Mouse (Mus musculus): ENCODE data around the gene Capzb. TPM values are rescaled to one million over a fixed set of nuclear protein-coding genes. Genes with fewer than 3 reads are reported as not detected.

Gene Capzb
- polyA plus RNA-seq, 1 experiment from 2014 or later, result 395 TPM

DNA sequence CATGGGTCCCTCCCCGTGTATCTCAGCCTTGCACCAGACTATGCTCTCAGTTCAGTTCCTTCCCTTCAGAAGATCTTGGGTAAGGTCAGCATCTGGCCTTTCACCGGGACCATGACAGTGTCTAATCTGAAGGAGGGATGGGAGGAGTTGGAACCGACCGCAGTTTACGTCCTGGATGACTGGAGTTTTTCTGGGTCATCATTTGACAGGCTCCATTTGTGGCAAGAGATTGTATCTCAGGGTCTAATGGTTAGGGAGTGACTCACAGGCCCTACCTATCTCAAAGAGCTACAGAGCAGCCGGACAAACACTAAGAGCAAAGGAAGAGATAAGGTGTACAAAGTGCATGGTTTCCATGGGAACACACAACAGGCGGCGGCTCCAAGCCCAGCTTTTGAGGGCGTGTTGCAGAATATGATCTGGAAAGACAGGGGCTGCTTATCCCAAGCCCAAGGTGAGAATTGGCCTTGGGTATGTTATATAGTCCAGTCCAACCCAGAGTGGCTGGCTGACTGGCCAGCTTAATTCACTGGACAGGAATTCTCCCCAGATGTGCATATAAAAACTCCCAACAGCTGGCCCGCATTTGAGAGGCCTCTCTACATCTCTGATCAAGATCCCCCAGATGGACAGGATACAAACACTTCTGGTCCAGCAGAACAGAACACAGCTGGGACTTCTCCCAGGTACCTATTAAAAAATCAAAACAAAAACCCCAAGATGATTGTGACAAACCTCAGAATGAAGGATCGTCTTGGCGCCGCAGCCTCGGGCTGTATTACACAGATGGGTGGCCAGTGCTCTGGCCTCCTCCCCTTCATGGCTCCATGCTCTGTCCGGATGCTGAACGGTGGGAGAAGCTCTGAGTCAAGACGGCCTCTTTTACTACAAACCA is 12.7 kb upstream of the Capzb start:
- Histone ChIP-seq H3K9ac (no peak overlapping the region), H3K9me3 (replicated peaks) (peaks cover 3% of the 10 kb centered on the region; the same call in 1 of the 2 replicates), H3K4me2 (no peak overlapping the region), H3K27ac (ENCODE audit: poor library complexity, severe bottlenecking) (no peak overlapping the region), H3K4me3 (no peak overlapping the region), H3K36me3 (no peaks in the 10 kb centered on the region), H3K27me3 (replicated peaks) (no peaks in the 10 kb centered on the region), H3K4me1 (replicated peaks) (peaks cover 11% of the 10 kb centered on the region)
- WGBS, result 46% methylated on average over 17 of the region's 17 CpGs
- ATAC-seq (ENCODE audit: insufficient number of reproducible peaks, low FRiP score), result peak; percentile 73

DNA sequence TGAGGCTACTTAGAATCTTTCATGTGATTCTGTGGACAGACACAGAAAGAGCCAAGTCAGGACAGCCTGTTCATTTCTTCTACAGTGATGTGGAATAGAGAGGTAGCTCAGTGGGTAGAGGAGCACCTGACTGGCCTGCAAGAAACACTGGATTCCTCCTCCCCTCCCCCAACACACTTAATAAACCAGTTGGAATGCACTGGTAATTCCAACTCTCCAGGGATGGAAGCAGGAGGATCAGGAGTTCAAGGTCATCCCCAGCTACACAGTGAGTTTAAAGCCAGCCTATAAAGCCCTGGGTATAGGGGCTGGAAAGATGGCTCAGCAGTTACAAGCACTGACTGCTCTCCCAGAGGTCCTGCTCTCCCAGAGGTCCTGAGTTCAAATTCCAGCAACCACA is 10.2 kb upstream of the Capzb start:
- H3K4me1 ChIP-seq (replicated peaks), result peaks cover 11% of the 10 kb centered on the region
- no peak overlapping the region for H3K4me3 ChIP-seq
- H3K4me2 ChIP-seq, result no peak overlapping the region
- no peaks in the 10 kb centered on the region for H3K27me3 ChIP-seq (replicated peaks)
- no peaks in the 10 kb centered on the region for H3K36me3 ChIP-seq
- no peak for ATAC-seq (ENCODE audit: insufficient number of reproducible peaks, low FRiP score)
- H3K9me3 ChIP-seq (replicated peaks), result peaks cover 3% of the 10 kb centered on the region; the same call in 1 of the 2 replicates
- H3K27ac ChIP-seq (ENCODE audit: poor library complexity, severe bottlenecking), result no peak overlapping the region
- peak overlapping the region; percentile 42; the same call in 1 of the 2 replicates for H3K9ac ChIP-seq

DNA sequence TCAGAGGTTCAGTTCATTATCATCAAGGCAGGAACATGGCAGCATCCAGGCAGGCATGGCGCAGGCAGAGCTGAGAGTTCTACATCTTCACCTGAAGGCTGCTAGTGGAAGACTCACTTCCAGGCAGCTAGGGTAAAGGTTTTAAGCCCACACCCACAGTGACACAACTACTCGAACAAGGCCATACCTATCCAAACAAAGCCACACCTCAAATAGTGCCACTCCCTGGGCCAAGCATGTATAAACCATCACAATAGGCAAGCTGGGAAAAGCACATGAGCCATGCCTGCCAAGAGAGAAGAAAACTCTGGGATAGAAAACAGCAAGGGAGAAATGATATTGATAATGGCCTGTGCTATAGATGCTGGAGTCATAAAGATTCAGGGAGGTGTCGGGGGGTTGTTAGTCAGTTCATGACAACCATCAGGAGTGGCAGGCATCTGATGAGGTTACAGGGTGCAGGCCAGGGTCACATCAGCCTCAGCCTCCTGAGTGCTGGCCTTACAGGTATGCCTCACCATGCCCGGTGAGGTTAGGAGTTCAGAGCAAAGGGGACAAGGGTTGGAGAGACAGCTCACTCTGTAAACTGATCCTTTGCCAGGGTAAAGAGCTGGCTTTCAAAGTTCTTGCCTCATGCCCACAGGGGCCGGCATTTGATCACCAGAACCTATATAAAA is 6.8 kb upstream of the Capzb start:
- no peaks in the 10 kb centered on the region for H3K27me3 ChIP-seq (replicated peaks)
- H3K4me3 ChIP-seq, result no peak overlapping the region
- 82% methylated on average over 5 of the region's 5 CpGs for WGBS
- no peak overlapping the region for H3K27ac ChIP-seq (ENCODE audit: poor library complexity, severe bottlenecking)
- H3K4me2 ChIP-seq, result no peak overlapping the region
- H3K9ac ChIP-seq, result no peak overlapping the region
- H3K9me3 ChIP-seq (replicated peaks), result no peaks in the 10 kb centered on the region
- H3K36me3 ChIP-seq, result no peaks in the 10 kb centered on the region
- no peak for ATAC-seq (ENCODE audit: insufficient number of reproducible peaks, low FRiP score)
- H3K4me1 ChIP-seq (replicated peaks), result peaks cover 2% of the 10 kb centered on the region; the same call in 1 of the 2 replicates

DNA sequence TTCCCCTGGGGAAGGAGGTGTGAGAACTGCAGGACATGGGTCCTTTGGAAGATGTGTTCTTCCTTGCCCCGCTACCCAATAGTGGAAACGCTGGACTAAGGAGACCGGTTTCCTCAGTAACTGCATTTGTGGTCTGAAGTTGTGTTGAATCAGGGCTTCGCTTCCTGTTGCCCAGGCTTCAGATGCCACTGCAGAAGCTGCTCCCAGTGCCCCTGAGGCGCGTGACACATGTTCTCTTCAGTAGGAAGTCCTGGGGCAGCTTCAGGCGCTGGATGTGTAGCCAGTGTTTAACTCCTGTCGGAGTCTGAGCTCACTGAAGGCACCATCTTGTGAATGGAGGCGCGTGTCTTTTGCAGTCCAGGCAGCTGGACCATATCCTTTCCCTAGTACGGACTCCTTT is 4.8 kb upstream of the Capzb start:
- Histone ChIP-seq H3K9me3 (replicated peaks) (no peaks in the 10 kb centered on the region), H3K36me3 (no peaks in the 10 kb centered on the region), H3K4me2 (no peak overlapping the region), H3K27ac (ENCODE audit: poor library complexity, severe bottlenecking) (no peak overlapping the region), H3K4me3 (no peak overlapping the region), H3K9ac (no peak overlapping the region), H3K27me3 (replicated peaks) (no peaks in the 10 kb centered on the region), H3K4me1 (replicated peaks) (peaks cover 13% of the 10 kb centered on the region)
- no peak for ATAC-seq (ENCODE audit: insufficient number of reproducible peaks, low FRiP score)
- 74% methylated on average over 11 of the region's 11 CpGs for WGBS

DNA sequence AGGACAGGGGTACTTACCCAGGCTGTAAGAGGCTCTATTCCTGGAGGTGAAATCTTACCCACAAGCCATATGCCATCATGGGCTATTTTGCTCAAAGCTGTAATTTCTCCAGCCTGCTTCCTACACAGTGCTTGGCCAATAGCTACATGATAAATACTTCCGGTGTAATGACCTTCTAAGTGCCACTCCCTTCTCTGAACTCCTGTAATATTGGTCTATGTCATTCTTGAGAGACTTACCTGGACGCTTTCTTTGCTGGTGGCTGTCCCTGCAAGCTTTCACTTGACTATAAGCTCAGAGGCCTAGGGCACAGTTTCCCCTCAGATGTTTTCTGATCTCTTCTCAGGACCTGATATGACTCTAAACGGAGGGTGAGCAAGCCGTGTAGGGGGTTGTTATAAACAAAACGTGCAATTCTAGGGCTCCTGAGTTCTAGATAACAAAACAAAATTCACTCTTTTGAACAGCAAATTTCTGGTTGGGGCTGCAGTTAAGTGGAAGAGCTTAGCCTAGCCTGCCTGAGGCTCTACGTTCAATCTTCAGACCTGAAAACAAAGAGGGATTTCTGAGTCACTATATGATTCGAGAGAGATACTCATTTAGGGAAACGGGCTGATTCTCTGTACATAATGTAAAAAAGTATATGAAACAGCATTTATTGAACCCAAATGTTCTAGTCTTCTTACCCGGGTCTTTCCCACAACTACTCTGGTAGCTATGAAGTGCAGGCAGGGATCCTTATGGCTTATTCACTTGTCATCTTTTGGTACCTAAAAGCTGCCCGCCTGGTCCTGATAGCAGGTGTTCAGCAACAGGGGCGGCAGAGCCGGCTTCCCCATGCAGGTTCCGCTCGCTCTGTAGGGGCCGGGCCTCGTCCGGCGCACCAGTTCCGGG is 847 bp upstream of the Capzb start:
- Histone ChIP-seq H3K4me2 (peak overlapping the region; percentile 93), H3K4me1 (replicated peaks) (peaks cover 47% of the 10 kb centered on the region), H3K27me3 (replicated peaks) (no peaks in the 10 kb centered on the region), H3K9ac (peak overlapping the region; percentile 77), H3K27ac (ENCODE audit: poor library complexity, severe bottlenecking) (peak overlapping the region; percentile 92), H3K4me3 (peak overlapping the region; percentile 87), H3K36me3 (no peaks in the 10 kb centered on the region), H3K9me3 (replicated peaks) (no peaks in the 10 kb centered on the region)
- 15% methylated on average over 19 of the region's 19 CpGs for WGBS
- no peak; the same call in 1 of the 2 replicates for ATAC-seq (ENCODE audit: insufficient number of reproducible peaks, low FRiP score)

DNA sequence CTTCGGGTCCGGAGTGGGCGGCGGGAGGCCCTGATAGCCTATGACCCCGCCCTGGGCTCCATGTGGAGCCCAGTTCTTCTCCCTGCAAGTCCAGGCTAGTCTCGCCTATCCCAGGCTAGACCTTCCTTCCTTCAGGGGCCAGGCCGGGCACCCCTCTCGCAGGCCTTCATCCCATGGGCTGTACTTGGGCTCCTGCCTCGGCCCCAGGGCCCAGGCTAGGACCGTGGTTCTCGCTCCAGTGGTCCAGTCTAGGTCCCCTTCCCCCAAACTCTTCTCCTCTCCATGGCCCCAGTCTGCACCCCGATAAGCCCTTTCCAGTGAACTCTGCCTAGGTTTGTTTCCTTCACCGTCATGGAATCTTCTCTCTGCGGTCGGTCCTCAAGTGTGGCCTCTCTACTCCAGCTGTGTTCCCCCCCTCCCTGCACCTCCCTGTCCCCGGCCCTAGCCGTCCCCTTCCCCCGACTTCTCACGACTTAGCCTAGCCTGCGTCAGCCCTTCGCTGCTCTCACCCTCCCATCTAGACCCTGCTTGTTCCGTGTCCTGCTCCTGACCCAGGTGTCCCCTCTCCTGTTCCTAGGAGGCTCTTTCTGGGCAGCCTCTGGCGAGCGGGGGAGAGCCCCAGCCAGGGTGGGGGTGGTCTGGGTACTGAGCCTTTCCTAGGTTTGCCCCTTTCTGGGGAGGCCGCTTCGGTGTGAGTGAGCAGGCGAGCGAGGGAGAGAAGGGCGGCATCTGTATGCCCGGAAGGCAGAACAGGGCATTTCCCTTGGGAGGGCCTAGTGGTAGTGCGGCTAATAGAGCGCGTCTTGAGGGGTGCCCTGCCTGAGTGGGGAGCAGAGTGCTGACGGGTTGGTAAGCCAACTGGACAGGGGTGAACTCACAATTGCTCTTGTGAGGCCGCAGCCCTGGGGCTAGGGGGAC is 736 bp downstream of the Capzb start:
- Histone ChIP-seq H3K9me3 (replicated peaks) (no peaks in the 10 kb centered on the region), H3K4me1 (replicated peaks) (peaks cover 62% of the 10 kb centered on the region), H3K9ac (peak overlapping the region; percentile 96), H3K4me2 (peak overlapping the region; percentile 93), H3K36me3 (no peaks in the 10 kb centered on the region), H3K27me3 (replicated peaks) (no peaks in the 10 kb centered on the region), H3K4me3 (peak overlapping the region; percentile 87), H3K27ac (ENCODE audit: poor library complexity, severe bottlenecking) (peak overlapping the region; percentile 89)
- 3% methylated on average over 35 of the region's 35 CpGs for WGBS
- peak; percentile 48 for ATAC-seq (ENCODE audit: insufficient number of reproducible peaks, low FRiP score)

DNA sequence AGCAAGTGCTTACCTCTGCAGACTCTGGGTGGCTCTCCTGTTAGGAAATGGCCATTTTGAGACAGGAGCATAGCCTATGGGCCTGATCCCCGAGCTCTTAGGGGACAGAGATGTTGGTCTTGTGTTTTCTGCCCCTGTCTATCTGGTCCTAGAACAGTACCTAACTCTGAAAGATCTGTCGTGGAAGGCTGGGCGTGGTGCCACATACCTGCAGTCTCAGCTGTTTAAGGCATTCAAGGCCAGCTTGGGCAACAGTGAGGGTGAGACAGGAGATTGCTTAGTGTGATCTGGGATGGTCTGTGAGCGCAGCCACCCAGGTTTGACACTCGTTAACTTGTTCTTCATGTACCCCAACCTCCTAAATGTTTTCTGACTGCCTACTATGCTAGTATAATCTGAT is 2.4 kb downstream of the Capzb start:
- Histone ChIP-seq H3K36me3 (peaks cover 8% of the 10 kb centered on the region), H3K4me1 (replicated peaks) (peaks cover 74% of the 10 kb centered on the region), H3K9me3 (replicated peaks) (no peaks in the 10 kb centered on the region), H3K9ac (peak overlapping the region; percentile 96; the same call in 1 of the 2 replicates), H3K4me2 (peak overlapping the region; percentile 93), H3K27me3 (replicated peaks) (no peaks in the 10 kb centered on the region), H3K4me3 (no peak overlapping the region), H3K27ac (ENCODE audit: poor library complexity, severe bottlenecking) (no peak overlapping the region)
- WGBS, result 69% methylated on average over 5 of the region's 5 CpGs
- ATAC-seq (ENCODE audit: insufficient number of reproducible peaks, low FRiP score), result no peak

DNA sequence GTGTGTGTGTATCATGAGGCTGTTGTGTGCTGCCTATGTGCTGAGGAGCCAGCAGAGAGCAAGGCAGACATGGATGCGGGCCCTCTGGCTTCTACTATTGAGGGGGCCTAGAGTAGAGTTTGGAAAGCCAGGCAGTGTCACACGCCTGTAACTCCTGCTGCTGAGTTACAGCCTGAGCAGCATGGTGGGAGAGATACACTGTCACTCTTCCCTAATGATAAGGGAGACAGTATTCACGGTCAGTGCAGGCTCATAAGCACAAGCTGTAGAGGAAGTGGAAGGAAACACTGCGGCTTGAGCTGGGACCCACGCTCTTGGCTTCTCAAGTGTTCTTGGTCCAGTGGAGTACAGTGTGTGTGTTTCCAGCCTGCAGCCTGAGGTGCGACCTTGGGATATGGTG is 3.8 kb downstream of the Capzb start:
- Histone ChIP-seq H3K36me3 (peaks cover 8% of the 10 kb centered on the region), H3K4me2 (no peak overlapping the region), H3K9me3 (replicated peaks) (no peaks in the 10 kb centered on the region), H3K9ac (peak overlapping the region; percentile 52; the same call in 1 of the 2 replicates), H3K4me3 (no peak overlapping the region), H3K27ac (ENCODE audit: poor library complexity, severe bottlenecking) (peak overlapping the region; percentile 43; the same call in 1 of the 2 replicates), H3K4me1 (replicated peaks) (peaks cover 77% of the 10 kb centered on the region), H3K27me3 (replicated peaks) (no peaks in the 10 kb centered on the region)
- ATAC-seq (ENCODE audit: insufficient number of reproducible peaks, low FRiP score), result no peak
- 36% methylated on average over 6 of the region's 6 CpGs for WGBS

DNA sequence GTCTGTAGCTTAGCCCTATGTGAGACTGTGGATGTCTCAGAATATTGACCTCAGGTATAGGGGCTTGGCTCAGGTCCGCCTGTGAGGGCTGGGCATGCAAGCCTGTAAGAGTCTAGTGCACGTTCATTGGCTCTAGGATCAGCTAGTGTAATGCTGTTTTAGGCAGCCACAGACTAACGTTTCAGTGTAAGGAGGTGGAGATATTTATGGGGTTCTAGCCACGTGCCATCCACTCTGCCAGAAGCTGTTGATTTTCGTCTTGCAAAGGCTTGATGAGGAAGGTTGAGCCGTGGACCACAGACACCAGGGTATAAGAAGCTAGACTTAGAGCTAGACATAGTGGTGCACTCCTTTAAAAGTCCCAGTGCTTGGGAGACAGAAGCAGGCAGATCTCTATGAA is 4.2 kb downstream of the Capzb start:
- Histone ChIP-seq H3K4me1 (replicated peaks) (peaks cover 73% of the 10 kb centered on the region), H3K27me3 (replicated peaks) (no peaks in the 10 kb centered on the region), H3K36me3 (peaks cover 8% of the 10 kb centered on the region), H3K27ac (ENCODE audit: poor library complexity, severe bottlenecking) (peak overlapping the region; percentile 43; the same call in 1 of the 2 replicates), H3K9me3 (replicated peaks) (no peaks in the 10 kb centered on the region), H3K9ac (0 out of 2 replicates have a peak overlapping the region, but pooled peaks have one; percentile 52), H3K4me3 (no peak overlapping the region), H3K4me2 (0 out of 2 replicates have a peak overlapping the region, but pooled peaks have one; percentile 20)
- ATAC-seq (ENCODE audit: insufficient number of reproducible peaks, low FRiP score), result no peak
- whole genome bisulfite sequencing, result 61% methylated on average over 6 of the region's 6 CpGs

DNA sequence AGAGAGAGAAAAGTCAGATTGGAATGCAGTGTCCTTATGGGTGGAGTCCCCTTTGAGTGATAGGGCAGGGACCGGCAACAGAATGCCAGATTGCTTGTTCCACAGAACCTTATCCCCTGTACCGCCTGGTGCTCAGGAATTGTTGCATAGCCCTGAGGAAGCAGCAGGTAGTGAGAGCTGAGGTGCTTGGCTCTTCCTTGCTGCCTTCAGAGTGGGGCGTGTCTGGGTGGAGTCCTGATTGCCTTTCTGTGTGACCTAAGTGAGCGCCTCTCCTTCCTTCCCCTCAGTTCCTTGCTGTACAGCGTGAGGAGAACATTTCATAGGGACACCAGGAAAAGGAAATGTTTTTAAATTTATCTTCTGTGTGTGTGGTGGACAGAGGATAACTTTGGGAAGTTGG is 4.8 kb downstream of the Capzb start:
- Histone ChIP-seq H3K9ac (peak overlapping the region; percentile 13; the same call in 1 of the 2 replicates), H3K4me1 (replicated peaks) (peaks cover 76% of the 10 kb centered on the region), H3K4me2 (peak overlapping the region; percentile 20), H3K36me3 (peaks cover 8% of the 10 kb centered on the region), H3K27me3 (replicated peaks) (no peaks in the 10 kb centered on the region), H3K9me3 (replicated peaks) (no peaks in the 10 kb centered on the region), H3K27ac (ENCODE audit: poor library complexity, severe bottlenecking) (0 out of 2 replicates have a peak overlapping the region, but pooled peaks have one; percentile 25), H3K4me3 (no peak overlapping the region)
- no peak for ATAC-seq (ENCODE audit: insufficient number of reproducible peaks, low FRiP score)
- WGBS, result 49% methylated on average over 5 of the region's 5 CpGs
